Mouse (Mus musculus) mouse trophoblast stem cell (cell line): Measurements from ENCODE around the gene Pde11a.

Experiments
- in situ Hi-C, 2 experiments: fragments of 300-500 bp; cut with MseI, MboI; formaldehyde crosslinking; loops; 2 replicates in 1 of 2; 3 replicates in 1 of 2; pipeline ENCODE4 v1.15.1; 2025

Pde11a gene

GRCm38 (mm10) chr2:76338215-76339156 lies at the start of gene Pde11a:
Pde11a (minus strand) TSS chr2:76338774.
- in situ Hi-C loops, result no loop called here

GRCm38 (mm10) chr2:76386531-76386930 lies 48.0 kb upstream of the Pde11a start:
- in situ Hi-C loops, result no loop called here

- in situ Hi-C loops, result loop anchor here in 1 of 2 experiments (10.0 kb wide), 1 partner anchor 246 kb away; no protein-coding TSS in a partner anchor
Observed at GRCm38 (mm10) chr2:76378646-76379045, 40.1 kb upstream of the Pde11a start.

- in situ Hi-C loops, result loop anchor here (10.0 to 25.0 kb wide), 2 partner anchors 238 to 250 kb away; no protein-coding TSS in a partner anchor
Observed at GRCm38 (mm10) chr2:76374544-76375206, 36.1 kb upstream of the Pde11a start.

GRCm38 (mm10) chr2:76372244-76372643 lies 33.7 kb upstream of the Pde11a start:
- in situ Hi-C loops, result loop anchor here (10.0 to 25.0 kb wide), 2 partner anchors 240 to 253 kb away; no protein-coding TSS in a partner anchor

- in situ Hi-C loops, result loop anchor here (10.0 to 25.0 kb wide), 2 partner anchors 242 to 254 kb away; no protein-coding TSS in a partner anchor
Observed at GRCm38 (mm10) chr2:76370656-76370922, 32.0 kb upstream of the Pde11a start.

GRCm38 (mm10) chr2:76369821-76370655 lies 31.5 kb upstream of the Pde11a start, which contains the start of gene Rbm45:
Rbm45 (plus strand) TSS chr2:76369984.
- in situ Hi-C loops, result loop anchor here (10.0 to 25.0 kb wide), 2 partner anchors 242 to 255 kb away; no protein-coding TSS in a partner anchor

- in situ Hi-C loops, result loop anchor here in 1 of 2 experiments (25.0 kb wide), 1 partner anchor 243 kb away; no protein-coding TSS in a partner anchor
Observed at GRCm38 (mm10) chr2:76368861-76369660, 30.5 kb upstream of the Pde11a start.

- in situ Hi-C loops, result loop anchor here in 1 of 2 experiments (25.0 kb wide), 1 partner anchor 245 kb away; no protein-coding TSS in a partner anchor
Observed at GRCm38 (mm10) chr2:76367188-76367922, 28.8 kb upstream of the Pde11a start.

GRCm38 (mm10) chr2:76365811-76366210 lies 27.2 kb upstream of the Pde11a start:
- in situ Hi-C loops, result loop anchor here in 1 of 2 experiments (25.0 kb wide), 1 partner anchor 246 kb away; no protein-coding TSS in a partner anchor

- in situ Hi-C loops, result loop anchor here in 1 of 2 experiments (25.0 kb wide), 1 partner anchor 250 kb away; no protein-coding TSS in a partner anchor
Observed at GRCm38 (mm10) chr2:76362111-76362510, 23.5 kb upstream of the Pde11a start.

GRCm38 (mm10) chr2:76360226-76360625 lies 21.7 kb upstream of the Pde11a start, which contains the start of gene Cyct:
Cyct (minus strand) TSS chr2:76360450.
- in situ Hi-C loops, result loop anchor here in 1 of 2 experiments (25.0 kb wide), 1 partner anchor 252 kb away; no protein-coding TSS in a partner anchor

- in situ Hi-C loops, result no loop called here
Observed at GRCm38 (mm10) chr2:76347839-76348238, 9.3 kb upstream of the Pde11a start.

GRCm38 (mm10) chr2:76342146-76342545 lies 3.6 kb upstream of the Pde11a start:
- in situ Hi-C loops, result no loop called here

GRCm38 (mm10) chr2:76334596-76334995 lies 4.0 kb downstream of the Pde11a start:
- in situ Hi-C loops, result no loop called here

GRCm38 (mm10) chr2:76332161-76332805 lies 6.3 kb downstream of the Pde11a start:
- in situ Hi-C loops, result no loop called here

GRCm38 (mm10) chr2:76330081-76330480 lies 8.5 kb downstream of the Pde11a start:
- in situ Hi-C loops, result no loop called here

- in situ Hi-C loops, result no loop called here
Observed at GRCm38 (mm10) chr2:76326161-76326560, 12.4 kb downstream of the Pde11a start.

GRCm38 (mm10) chr2:76324463-76324862 lies 14.1 kb downstream of the Pde11a start:
- in situ Hi-C loops, result no loop called here
